Mouse (Mus musculus): ENCODE measurements around the gene Cmtm1.

- TF ChIP-seq POLR2A (IDR thresholded peaks at IDR 0.05; ENCODE audit: control insufficient read depth, low read depth, low read length) (no peak), CTCF (IDR thresholded peaks at IDR 0.05; ENCODE audit: control insufficient read depth, insufficient read depth, insufficient replicate concordance, low read depth, low read length) (no peak)
Measured at GRCm38 (mm10) chr8:104348971-104349370, 39.0 kb upstream of the Cmtm1 start.
